Mouse (Mus musculus): ENCODE measurements around the gene Kcnk12. TPM values are rescaled to one million over a fixed set of nuclear protein-coding genes. Genes with fewer than 3 reads are reported as not detected.

Gene Kcnk12
- total and polyA plus RNA-seq, 3 experiments, result not detected

DNA sequence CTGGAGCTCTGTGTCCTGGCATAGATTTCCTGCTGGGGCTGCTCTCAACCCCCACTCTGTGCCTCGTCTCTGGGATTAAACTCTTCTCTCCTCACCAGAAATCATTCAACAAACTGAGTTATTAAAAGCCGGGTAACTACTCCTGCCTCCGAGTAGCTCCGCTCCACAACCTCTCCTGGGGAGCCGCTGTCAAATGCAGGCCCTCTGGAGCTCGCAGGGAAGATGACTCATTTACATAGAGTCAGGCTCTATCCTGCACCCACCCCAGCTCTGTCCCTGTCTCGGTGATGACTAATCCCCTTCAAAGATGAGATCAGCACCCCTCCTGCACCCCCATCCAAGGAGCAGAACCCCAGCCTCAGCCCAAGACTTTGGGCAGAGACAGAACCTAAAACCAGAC lies 34.6 kb downstream of the Kcnk12 start:
- in situ Hi-C loops (cut with MboI; ENCODE audit: low pct_ligation_motif_present, low pct_unique_long_range_greater_than_20kb, low sequenced_read_pairs), result no loop called here
- Histone ChIP-seq H3K9ac (ENCODE audit: insufficient read depth, low read depth) (no peak overlapping the region), H3K4me3 (replicated peaks in 1 of 3; ENCODE audit: low read depth in 2 of 3, low read length in 2 of 3, poor library complexity in 1 of 3) (no peak overlapping the region), H3K4me2 (ENCODE audit: insufficient read depth, low read depth, poor library complexity, severe bottlenecking) (no peak overlapping the region), H3K36me3 (replicated peaks in 1 of 2; ENCODE audit: control insufficient read depth in 1 of 2, insufficient read depth in 1 of 2, low read length in 1 of 2) (no peaks in the 10 kb centered on the region), H3K27ac (ENCODE audit: insufficient read depth, low read depth) (no peak overlapping the region), H3K79me2 (replicated peaks; ENCODE audit: control insufficient read depth, extremely low read depth, insufficient read depth, poor library complexity, severe bottlenecking) (no peaks in the 10 kb centered on the region), H3K4me1 (ENCODE audit: control insufficient read depth in 1 of 2, insufficient read depth in 2 of 2) (no peaks in the 10 kb centered on the region), H3K27me3 (replicated peaks) (no peaks in the 10 kb centered on the region), H3K9me3 (replicated peaks; ENCODE audit: low read length) (no peaks in the 10 kb centered on the region)
- DNase-seq (ENCODE audit: extremely low read depth), result no peak
- no peak for TF ChIP-seq RCOR1 (conservative IDR thresholded peaks at IDR 0.05; ENCODE audit: low read depth, low read length)
- TF ChIP-seq MAX (IDR thresholded peaks at IDR 0.05; ENCODE audit: low read length), result no peak
- no peak for TF ChIP-seq HCFC1 (IDR thresholded peaks at IDR 0.05; ENCODE audit: low read depth, low read length)
- TF ChIP-seq PAX5 (IDR thresholded peaks at IDR 0.05; ENCODE audit: low read length), result no peak
- TF ChIP-seq NRF1 (IDR thresholded peaks at IDR 0.05; ENCODE audit: low read depth, low read length), result no peak
- dilution Hi-C loops (cut with MboI; ENCODE audit: extremely low pct_ligation_motif_present, extremely low pct_unique_long_range_greater_than_20kb, low sequenced_read_pairs), result no loop called here

DNA sequence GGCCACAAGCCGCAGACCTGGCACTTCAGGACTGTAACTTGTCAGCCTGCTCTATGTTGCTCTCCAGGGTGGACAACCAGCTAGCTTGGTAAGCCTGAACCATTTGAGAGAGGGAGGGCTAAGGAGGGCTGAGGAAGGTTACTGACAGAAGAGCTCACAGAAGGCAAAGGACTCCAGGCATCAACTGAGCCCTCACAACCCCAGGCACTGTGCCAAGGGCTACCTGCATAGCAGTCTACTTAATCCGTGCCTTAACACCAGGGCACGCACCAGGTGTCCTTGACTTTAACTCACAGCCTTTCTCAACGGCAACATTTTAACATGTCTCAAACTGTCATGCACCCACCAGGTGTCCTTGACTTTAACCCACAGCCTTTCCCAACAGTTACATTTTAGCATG lies 37.5 kb downstream of the Kcnk12 start:
- dilution Hi-C loops (cut with MboI; ENCODE audit: extremely low pct_ligation_motif_present, extremely low pct_unique_long_range_greater_than_20kb, low sequenced_read_pairs), result no loop called here
- no peak for DNase-seq (ENCODE audit: extremely low read depth)
- TF ChIP-seq PAX5 (IDR thresholded peaks at IDR 0.05; ENCODE audit: low read length), result no peak
- no peak for TF ChIP-seq ZKSCAN1 (IDR thresholded peaks at IDR 0.05; ENCODE audit: borderline replicate concordance, low read depth, low read length)
- TF ChIP-seq ELF1 (IDR thresholded peaks at IDR 0.05; ENCODE audit: low read depth, low read length), result no peak
- no peak for TF ChIP-seq IRF4 (IDR thresholded peaks at IDR 0.05; ENCODE audit: low read depth, low read length)
- no peak for TF ChIP-seq E2F4 (IDR thresholded peaks at IDR 0.05; ENCODE audit: insufficient replicate concordance, low read depth, low read length)
- no peak for TF ChIP-seq JUND (conservative IDR thresholded peaks at IDR 0.05; ENCODE audit: low read depth, low read length)
- no peak for TF ChIP-seq USF2 (conservative IDR thresholded peaks at IDR 0.05; ENCODE audit: low read depth, low read length)
- TF ChIP-seq RAD21 (IDR thresholded peaks at IDR 0.05; ENCODE audit: low read depth, low read length), result no peak
- no peak for TF ChIP-seq NELFE (IDR thresholded peaks at IDR 0.05; ENCODE audit: low read depth, low read length)
- TF ChIP-seq POLR2A (IDR thresholded peaks at IDR 0.05; ENCODE audit: low read depth, low read length), result no peak
- no peak for TF ChIP-seq CTCF (conservative IDR thresholded peaks at IDR 0.05 in 1 of 2, IDR thresholded peaks at IDR 0.05 in 1 of 2; ENCODE audit: low read depth in 2 of 2, low read length in 2 of 2)
- TF ChIP-seq SIN3A (IDR thresholded peaks at IDR 0.05; ENCODE audit: low read length), result no peak
- TF ChIP-seq TCF12 (IDR thresholded peaks at IDR 0.05; ENCODE audit: low read depth, low read length), result no peak
- no peak for TF ChIP-seq KAT2A (IDR thresholded peaks at IDR 0.05; ENCODE audit: insufficient replicate concordance, low read length)
- TF ChIP-seq MEF2A (IDR thresholded peaks at IDR 0.05; ENCODE audit: borderline replicate concordance, low read depth, low read length), result no peak
- no peak for TF ChIP-seq JUN (IDR thresholded peaks at IDR 0.05; ENCODE audit: insufficient read depth, low read depth, low read length)
- H3K4me2 ChIP-seq (ENCODE audit: insufficient read depth, low read depth, poor library complexity, severe bottlenecking), result no peak overlapping the region
- no peak overlapping the region for H3K9ac ChIP-seq (ENCODE audit: insufficient read depth, low read depth)
- H3K27me3 ChIP-seq (replicated peaks), result no peaks in the 10 kb centered on the region
- H3K79me2 ChIP-seq (replicated peaks; ENCODE audit: control insufficient read depth, extremely low read depth, insufficient read depth, poor library complexity, severe bottlenecking), result no peaks in the 10 kb centered on the region
- no peaks in the 10 kb centered on the region for H3K36me3 ChIP-seq (replicated peaks in 1 of 2; ENCODE audit: control insufficient read depth in 1 of 2, insufficient read depth in 1 of 2, low read length in 1 of 2)
- in situ Hi-C loops (cut with MboI; ENCODE audit: low pct_ligation_motif_present, low pct_unique_long_range_greater_than_20kb, low sequenced_read_pairs), result no loop called here
- no peaks in the 10 kb centered on the region for H3K4me1 ChIP-seq (ENCODE audit: control insufficient read depth in 1 of 2, insufficient read depth in 2 of 2)
- H3K9me3 ChIP-seq (replicated peaks; ENCODE audit: low read length), result no peaks in the 10 kb centered on the region
- H3K4me3 ChIP-seq (replicated peaks in 1 of 3; ENCODE audit: low read depth in 2 of 3, low read length in 2 of 3, poor library complexity in 1 of 3), result no peak overlapping the region
- H3K27ac ChIP-seq (ENCODE audit: insufficient read depth, low read depth), result no peak overlapping the region
